Mouse (Mus musculus): Measurements from ENCODE around the gene Arhgdib. TPM values are rescaled to one million over a fixed set of nuclear protein-coding genes. Genes with fewer than 3 reads are reported as not detected.
A peak's percentile ranks its signal among the peaks of the same experiment; 100 is the strongest.
"Not testable (repeated sequence)": the region's sequence is repeated elsewhere in the genome, so short reads cannot be mapped to it uniquely, and the experiment has no call there.

The Arhgdib gene
- total RNA-seq, 2 experiments from 2014 or later = 36.9 to 45.4 TPM

GRCm38 (mm10) chr6:136898222-136898621 lies 43.5 kb downstream of the Arhgdib start:
- intact Hi-C loops (cut with DNase I) = no loop called here
- DNase-seq = peak; percentile 31 to 34

- peak in 1 of 2 experiments; percentile 25 for DNase-seq
- intact Hi-C loops (cut with DNase I) = no loop called here
Measured at GRCm38 (mm10) chr6:136897789-136898188, 43.9 kb downstream of the Arhgdib start.

- peak in 1 of 2 experiments; percentile 36 for DNase-seq
- intact Hi-C loops (cut with DNase I) = no loop called here
Measured at GRCm38 (mm10) chr6:136894532-136895339, 47.0 kb downstream of the Arhgdib start.

GRCm38 (mm10) chr6:136892002-136892401 lies 49.7 kb downstream of the Arhgdib start:
- DNase-seq = no peak
- intact Hi-C loops (cut with DNase I) = no loop called here

GRCm38 (mm10) chr6:136889554-136889953 lies 52.1 kb downstream of the Arhgdib start:
- intact Hi-C loops (cut with DNase I) = no loop called here
- no peak for DNase-seq

- DNase-seq = no peak
- intact Hi-C loops (cut with DNase I) = no loop called here
Measured at GRCm38 (mm10) chr6:136889067-136889466, 52.6 kb downstream of the Arhgdib start.

- DNase-seq = peak; percentile 67 to 74
- intact Hi-C loops (cut with DNase I) = no loop called here
Measured at GRCm38 (mm10) chr6:136887854-136888253, 53.8 kb downstream of the Arhgdib start.

GRCm38 (mm10) chr6:136884766-136885165 lies 56.9 kb downstream of the Arhgdib start:
- intact Hi-C loops (cut with DNase I); DNase-seq: not testable (repeated sequence)

- intact Hi-C loops (cut with DNase I) = no loop called here
- no peak for DNase-seq
Measured at GRCm38 (mm10) chr6:136883961-136884360, 57.7 kb downstream of the Arhgdib start.

- peak; percentile 28 to 47 for DNase-seq
- intact Hi-C loops (cut with DNase I) = no loop called here
Measured at GRCm38 (mm10) chr6:136883431-136883915, 58.2 kb downstream of the Arhgdib start.

- intact Hi-C loops (cut with DNase I) = no loop called here
- no peak for DNase-seq
Measured at GRCm38 (mm10) chr6:136881678-136882077, 60.0 kb downstream of the Arhgdib start.

- peak; percentile 66 to 73 for DNase-seq
- intact Hi-C loops (cut with DNase I) = no loop called here
Measured at GRCm38 (mm10) chr6:136875670-136876069, 66.0 kb downstream of the Arhgdib start, which contains the start of gene Mgp. Mgp (minus strand) TSS chr6:136875823.

GRCm38 (mm10) chr6:136874599-136874998 lies 67.1 kb downstream of the Arhgdib start:
- intact Hi-C loops (cut with DNase I) = no loop called here
- peak; percentile 31 to 57 for DNase-seq

Other genes with a start within 250 kb of the Arhgdib start
- not detected for gene Gucy2c, start 160.1 kb downstream of the Arhgdib start, total RNA-seq (2021)
- gene Hist4h4, start 137.5 kb downstream of the Arhgdib start, total RNA-seq (2021) = 10 to 100 TPM; 12.1 to 15.3 TPM
- 10 to 100 TPM; 33.4 to 38.2 TPM for gene H2afj, start 133.7 kb downstream of the Arhgdib start, total RNA-seq (2021)
- 1 to 10 TPM; 1.0 to 1.3 TPM for gene BC049715, start 114.3 kb downstream of the Arhgdib start, total RNA-seq (2021)
- gene Wbp11, start 113.7 kb downstream of the Arhgdib start, total RNA-seq (2021) = 10 to 100 TPM; 64.3 to 66.0 TPM
- not detected for gene Smco3, start 106.4 kb downstream of the Arhgdib start, total RNA-seq (2021)
- 10 to 100 TPM; 14.7 to 18.2 TPM for gene Art4, start 84.2 kb downstream of the Arhgdib start, total RNA-seq (2021)
- 100 to 1,000 TPM; 373 to 513 TPM for gene Mgp, start 66.1 kb downstream of the Arhgdib start, total RNA-seq (2021)
- gene Erp27, start 19.7 kb downstream of the Arhgdib start, total RNA-seq (2021) = under 1 TPM in 1 of 2 experiments, not detected in 1; 0.17 TPM
- gene Pde6h, start 18.1 kb downstream of the Arhgdib start, total RNA-seq (2021) = under 1 TPM in 1 of 2 experiments, not detected in 1; 0.46 TPM
- gene Rerg, start 228.6 kb upstream of the Arhgdib start, total RNA-seq (2021) = 1 to 10 TPM; 7.4 to 7.5 TPM

Data from heart, postnatal 14 days (tissue).